Mouse (Mus musculus) stomach, postnatal 0 days (tissue): ENCODE measurements around the gene Fosl2.

Source experiments
- CTCF ChIP-seq: IDR thresholded peaks from 2 replicates; pipeline ENCODE4 v1.5.1; 2016; ENCODE audit warnings: antibody characterized with exemption, low read depth, mild to moderate bottlenecking, moderate library complexity
- EP300 ChIP-seq: optimal IDR thresholded peaks from 2 replicates; pipeline ENCODE3; 2016; ENCODE audit warnings: antibody characterized with exemption

DNA sequence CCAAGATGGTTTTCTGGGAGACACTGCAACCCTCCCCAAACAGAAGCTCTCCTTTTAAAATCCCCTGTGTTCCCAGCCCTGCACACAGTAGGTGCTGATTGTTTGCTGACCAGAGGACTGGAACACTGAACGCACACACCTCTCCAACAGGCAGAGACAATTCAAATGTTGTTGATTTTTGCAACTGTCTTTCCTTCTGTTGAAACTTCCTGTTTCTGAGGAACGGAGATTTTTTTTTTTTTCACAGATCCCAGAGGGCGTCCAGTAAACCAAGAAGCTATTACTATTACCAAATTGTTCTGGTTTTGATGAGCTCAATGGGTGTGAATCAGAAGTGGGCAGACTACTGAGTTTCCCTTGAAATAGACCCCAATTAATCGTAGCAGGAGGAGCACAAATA, 58.6 kb downstream of the Fosl2 start:
- TF ChIP-seq CTCF = no peak
- TF ChIP-seq EP300 = no peak
